Mouse (Mus musculus) bone marrow macrophage, adult 2 months (primary cell): Measurements from ENCODE around the gene Syt12.

Experiments
- CTCF ChIP-seq: IDR thresholded peaks from 2 replicates; pipeline ENCODE4 v1.5.1; 2012; ENCODE audit warnings: low read depth, mild to moderate bottlenecking, low read length, moderate library complexity
- POLR2A ChIP-seq: IDR thresholded peaks from 2 replicates; pipeline ENCODE4 v1.6.1; 2012; ENCODE audit warnings: mild to moderate bottlenecking, low read depth, low read length, borderline replicate concordance

- TF ChIP-seq CTCF (no peak), POLR2A (no peak)
Observed at GRCm38 (mm10) chr19:4476601-4477257, 518 bp downstream of the Syt12 start.
